Mouse (Mus musculus): ENCODE data around the gene Eif4ebp2. TPM values are rescaled to one million over a fixed set of nuclear protein-coding genes. Genes with fewer than 3 reads are reported as not detected.

Eif4ebp2 gene
- polyA plus RNA-seq, 2 experiments: 42.7 to 55.4 TPM

DNA sequence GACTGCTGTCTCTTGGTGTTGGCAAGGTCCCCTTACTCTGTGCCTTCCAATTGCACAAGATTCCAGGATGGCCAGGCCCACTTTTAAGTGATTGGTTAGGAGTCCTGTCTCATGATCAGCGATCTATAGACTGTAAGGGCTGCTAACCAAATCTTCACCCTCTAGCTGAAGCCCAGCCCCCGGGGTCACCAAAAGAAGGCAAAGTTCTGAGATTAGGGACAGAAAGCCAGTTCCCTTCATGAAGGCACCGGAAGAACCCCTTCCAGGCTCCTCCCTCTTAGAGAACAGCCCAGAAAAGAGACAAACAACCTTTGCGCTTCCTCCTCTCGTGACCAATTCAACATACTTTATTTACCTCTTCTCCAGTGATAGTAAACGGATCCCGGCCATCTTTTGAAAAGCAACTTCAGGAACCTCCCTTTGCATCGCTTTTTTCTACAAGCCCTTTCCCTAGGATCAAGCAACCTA lies 964 bp downstream of the Eif4ebp2 start:
- Histone ChIP-seq H3K4me2 (replicated peaks; ENCODE audit: low read depth, low read length, severe bottlenecking) (peak overlapping the region; percentile 87), H3K9me3 (ENCODE audit: control insufficient read depth, low read length) (no peaks in the 10 kb centered on the region), H3K36me3 (ENCODE audit: control insufficient read depth, insufficient read depth, low read length) (peaks cover 8% of the 10 kb centered on the region; the same call in 1 of the 2 replicates), H3K4me1 (ENCODE audit: control insufficient read depth, insufficient read depth, low read length) (peaks cover 18% of the 10 kb centered on the region), H3K9ac (ENCODE audit: low read depth, low read length, severe bottlenecking) (peak overlapping the region; percentile 87), H3K27me3 (ENCODE audit: control insufficient read depth, insufficient read depth, low read length) (no peaks in the 10 kb centered on the region), H3K27ac (replicated peaks; ENCODE audit: low read depth, low read length) (no peak overlapping the region), H3K4me3 (replicated peaks; ENCODE audit: low read length) (peak overlapping the region; percentile 99)
- DNase-seq (ENCODE audit: low spot score) (no peak), ATAC-seq (ENCODE audit: low FRiP score, low read depth) (no peak)
- 4% methylated on average over 8 of the region's 8 CpGs for WGBS
- no peak for TF ChIP-seq POLR2A (IDR thresholded peaks at IDR 0.05; ENCODE audit: borderline replicate concordance, extremely low read depth, insufficient read depth, insufficient read length)

DNA sequence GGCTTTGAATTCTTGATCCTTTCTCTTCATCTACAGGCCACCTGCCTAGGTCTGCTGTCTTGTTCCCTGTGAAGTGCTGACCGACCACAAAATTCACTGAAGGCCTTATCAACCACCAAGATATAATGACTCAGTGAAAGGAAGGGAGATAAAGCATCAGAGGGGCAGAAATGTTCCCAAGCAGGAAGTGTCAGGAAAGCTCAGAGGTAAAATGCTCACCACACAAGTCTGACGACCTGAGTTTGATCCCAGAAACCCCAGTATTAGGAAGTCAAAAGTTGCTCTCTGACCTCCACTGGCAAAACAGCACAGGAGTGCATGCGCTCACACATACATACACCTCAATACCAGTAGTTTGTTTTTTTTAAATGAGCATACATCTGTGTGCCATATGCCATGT lies 3.6 kb downstream of the Eif4ebp2 start:
- no peaks in the 10 kb centered on the region for H3K9me3 ChIP-seq (ENCODE audit: control insufficient read depth, low read length)
- H3K4me3 ChIP-seq (replicated peaks; ENCODE audit: low read length): no peak overlapping the region
- peaks cover 32% of the 10 kb centered on the region for H3K4me1 ChIP-seq (ENCODE audit: control insufficient read depth, insufficient read depth, low read length)
- H3K36me3 ChIP-seq (ENCODE audit: control insufficient read depth, insufficient read depth, low read length): peaks cover 8% of the 10 kb centered on the region; the same call in 1 of the 2 replicates
- no peak for ATAC-seq (ENCODE audit: low FRiP score, low read depth)
- no peak for TF ChIP-seq POLR2A (IDR thresholded peaks at IDR 0.05; ENCODE audit: borderline replicate concordance, extremely low read depth, insufficient read depth, insufficient read length)
- no peak overlapping the region for H3K4me2 ChIP-seq (replicated peaks; ENCODE audit: low read depth, low read length, severe bottlenecking)
- WGBS: 78% methylated on average over 3 of the region's 3 CpGs
- H3K27me3 ChIP-seq (ENCODE audit: control insufficient read depth, insufficient read depth, low read length): no peaks in the 10 kb centered on the region
- no peak overlapping the region for H3K27ac ChIP-seq (replicated peaks; ENCODE audit: low read depth, low read length)
- no peak for DNase-seq (ENCODE audit: low spot score)
- H3K9ac ChIP-seq (ENCODE audit: low read depth, low read length, severe bottlenecking): no peak overlapping the region

DNA sequence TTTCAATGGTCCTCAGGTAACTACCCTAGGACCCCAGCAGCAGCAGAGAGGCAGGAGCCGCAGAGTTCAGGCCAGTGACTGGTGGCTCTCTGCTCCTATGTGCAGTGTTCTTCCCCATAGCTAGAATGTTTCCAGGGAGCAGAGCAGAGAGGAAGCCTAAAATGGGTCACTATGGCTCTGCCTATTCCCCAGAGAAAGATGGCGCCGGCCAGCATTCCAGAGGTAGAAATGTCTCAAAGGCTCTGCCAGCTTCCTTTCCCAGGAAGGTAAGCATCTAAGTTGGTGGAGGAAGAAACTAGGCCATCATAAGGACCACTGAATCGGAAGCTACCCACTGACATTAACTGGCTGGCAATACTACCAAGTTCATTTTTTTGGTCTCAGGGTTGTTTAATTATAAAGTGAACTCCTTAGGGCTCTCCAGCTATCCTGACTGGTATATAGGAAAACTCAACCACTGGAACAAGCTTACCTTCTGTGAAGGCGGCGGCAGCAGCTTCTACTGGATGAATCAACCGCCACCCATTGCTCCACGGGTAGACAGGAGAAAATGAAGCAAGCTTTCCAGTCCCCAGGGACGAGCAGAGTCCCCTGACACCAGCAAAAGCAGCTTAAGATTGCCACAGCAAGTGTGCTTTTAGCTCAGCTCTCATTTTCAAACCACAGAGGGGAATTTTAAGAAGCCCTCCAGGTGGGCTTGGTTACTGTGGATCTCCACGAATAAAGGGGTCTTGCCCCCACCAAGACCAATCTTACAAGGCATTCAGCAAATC lies 4.7 kb downstream of the Eif4ebp2 start:
- Histone ChIP-seq H3K27ac (replicated peaks; ENCODE audit: low read depth, low read length) (no peak overlapping the region), H3K4me3 (replicated peaks; ENCODE audit: low read length) (no peak overlapping the region), H3K4me2 (replicated peaks; ENCODE audit: low read depth, low read length, severe bottlenecking) (no peak overlapping the region), H3K36me3 (ENCODE audit: control insufficient read depth, insufficient read depth, low read length) (peaks cover 8% of the 10 kb centered on the region; the same call in 1 of the 2 replicates), H3K4me1 (ENCODE audit: control insufficient read depth, insufficient read depth, low read length) (peaks cover 43% of the 10 kb centered on the region), H3K9me3 (ENCODE audit: control insufficient read depth, low read length) (no peaks in the 10 kb centered on the region), H3K9ac (ENCODE audit: low read depth, low read length, severe bottlenecking) (no peak overlapping the region), H3K27me3 (ENCODE audit: control insufficient read depth, insufficient read depth, low read length) (no peaks in the 10 kb centered on the region)
- 80% methylated on average over 10 of the region's 10 CpGs for WGBS
- no peak for ATAC-seq (ENCODE audit: low FRiP score, low read depth)
- no peak for TF ChIP-seq POLR2A (IDR thresholded peaks at IDR 0.05; ENCODE audit: borderline replicate concordance, extremely low read depth, insufficient read depth, insufficient read length)
- DNase-seq (ENCODE audit: low spot score): no peak

DNA sequence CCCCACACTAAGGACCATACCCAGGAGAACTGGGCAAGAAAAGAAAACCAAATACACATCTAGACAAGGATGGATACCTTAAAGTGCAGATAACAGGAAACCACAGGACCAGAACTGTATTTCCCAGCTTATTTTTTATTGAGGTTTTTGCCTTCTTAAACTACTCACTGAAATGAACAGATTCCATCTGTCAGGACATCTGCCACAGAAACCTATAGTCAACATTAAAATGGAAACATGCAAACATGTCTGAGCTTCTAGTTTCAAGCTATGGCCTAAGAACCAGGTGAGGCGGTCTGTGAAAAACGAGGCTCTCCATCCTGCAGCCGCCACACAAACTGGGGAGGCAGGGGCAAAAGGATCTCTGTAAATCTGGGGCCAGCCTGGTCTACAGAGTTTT lies 7.4 kb downstream of the Eif4ebp2 start:
- ATAC-seq (ENCODE audit: low FRiP score, low read depth) (no peak), DNase-seq (ENCODE audit: low spot score) (no peak)
- Histone ChIP-seq H3K27me3 (ENCODE audit: control insufficient read depth, insufficient read depth, low read length) (no peaks in the 10 kb centered on the region), H3K36me3 (ENCODE audit: control insufficient read depth, insufficient read depth, low read length) (0 out of 2 replicates have a peak, but pooled peaks cover 8% of the 10 kb centered on the region), H3K4me3 (replicated peaks; ENCODE audit: low read length) (no peak overlapping the region), H3K4me1 (ENCODE audit: control insufficient read depth, insufficient read depth, low read length) (peaks cover 37% of the 10 kb centered on the region), H3K9me3 (ENCODE audit: control insufficient read depth, low read length) (no peaks in the 10 kb centered on the region), H3K27ac (replicated peaks; ENCODE audit: low read depth, low read length) (no peak overlapping the region), H3K9ac (ENCODE audit: low read depth, low read length, severe bottlenecking) (no peak overlapping the region), H3K4me2 (replicated peaks; ENCODE audit: low read depth, low read length, severe bottlenecking) (no peak overlapping the region)
- TF ChIP-seq POLR2A (IDR thresholded peaks at IDR 0.05; ENCODE audit: borderline replicate concordance, extremely low read depth, insufficient read depth, insufficient read length): no peak
- 55% methylated on average over 3 of the region's 3 CpGs for WGBS

DNA sequence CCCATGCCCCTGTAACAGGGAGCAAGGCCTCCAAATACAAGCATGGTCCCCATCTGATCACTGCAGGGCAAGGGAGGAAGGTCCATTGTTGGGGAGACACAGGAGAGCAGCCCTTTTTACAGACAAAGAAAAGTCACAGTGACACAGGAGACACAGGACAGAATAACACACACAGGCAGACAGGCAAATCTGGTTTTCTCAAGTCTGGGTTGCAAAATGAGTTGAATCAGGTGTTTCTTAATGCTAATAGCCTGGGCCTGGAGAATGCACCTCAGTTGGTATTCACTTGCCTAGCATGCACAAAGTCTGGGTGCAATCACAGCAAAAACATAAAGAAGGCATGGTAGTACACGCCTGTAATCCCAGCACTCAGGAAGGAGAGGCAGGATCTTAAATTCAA lies 8.6 kb downstream of the Eif4ebp2 start:
- Histone ChIP-seq H3K4me1 (ENCODE audit: control insufficient read depth, insufficient read depth, low read length) (peaks cover 29% of the 10 kb centered on the region), H3K9me3 (ENCODE audit: control insufficient read depth, low read length) (no peaks in the 10 kb centered on the region), H3K27me3 (ENCODE audit: control insufficient read depth, insufficient read depth, low read length) (no peaks in the 10 kb centered on the region), H3K4me2 (replicated peaks; ENCODE audit: low read depth, low read length, severe bottlenecking) (no peak overlapping the region), H3K27ac (replicated peaks; ENCODE audit: low read depth, low read length) (no peak overlapping the region), H3K9ac (ENCODE audit: low read depth, low read length, severe bottlenecking) (peak overlapping the region; percentile 0; the same call in 1 of the 2 replicates), H3K36me3 (ENCODE audit: control insufficient read depth, insufficient read depth, low read length) (0 out of 2 replicates have a peak, but pooled peaks cover 4% of the 10 kb centered on the region), H3K4me3 (replicated peaks; ENCODE audit: low read length) (no peak overlapping the region)
- ATAC-seq (ENCODE audit: low FRiP score, low read depth) (no peak; the same call in 1 of the 2 replicates), DNase-seq (ENCODE audit: low spot score) (no peak)
- 37% methylated on average over 1 of the region's 1 CpGs for WGBS
- no peak for TF ChIP-seq POLR2A (IDR thresholded peaks at IDR 0.05; ENCODE audit: borderline replicate concordance, extremely low read depth, insufficient read depth, insufficient read length)
